In the genomic region with DNA sequence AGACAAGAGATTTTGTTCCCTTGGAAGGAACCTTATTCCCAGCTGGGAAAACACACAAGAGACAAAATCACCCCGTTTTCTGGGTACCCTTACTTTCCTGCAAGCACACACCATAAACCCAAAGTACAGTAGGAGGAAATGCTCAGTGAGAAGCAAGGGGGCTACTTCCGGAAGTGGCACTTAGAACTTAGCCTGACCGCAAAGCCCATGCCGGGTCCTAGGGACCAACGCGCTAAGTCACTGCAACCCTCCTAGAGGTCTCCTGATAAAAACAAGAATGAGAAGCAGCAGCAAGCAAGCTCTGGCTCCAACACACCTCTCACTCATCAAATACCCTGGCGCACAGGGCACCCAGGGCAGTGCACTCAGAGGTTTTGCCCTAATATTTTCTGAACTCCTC, we compare ENCODE assay signal across 19 mouse cellular contexts. TPM values are rescaled to one million over a fixed set of nuclear protein-coding genes. Genes with fewer than 3 reads are reported as not detected.
DNase-seq lines count a peak whose midpoint lies in the region; ATAC-seq lines count a peak whose summit lies in the region.
"Had no signal": no experiment of that assay in that cellular context is flagged by ENCODE, and none has a peak within 500 bp of the region (broad histone marks: within the 10 kb centered on the region; RNA-seq: fewer than 3 reads in every experiment).

No protein-coding gene starts in this region.

- H3K4me2 ChIP-seq in heart, embryonic 15.5 days: 0 out of 2 replicates have a peak overlapping the region, but pooled peaks have one; percentile 10
- H3K4me2 ChIP-seq: embryonic facial prominence, embryonic 15.5 days; forebrain, embryonic 13.5 days; lung, embryonic 14.5 days had no signal

- no peak overlapping the region for H3K27ac ChIP-seq in heart, embryonic 15.5 days
- H3K27ac ChIP-seq in macrophage: peak overlapping the region; percentile 33
- H3K27ac ChIP-seq: embryonic facial prominence, embryonic 15.5 days; forebrain, embryonic 13.5 days had no signal

- H3K4me3 ChIP-seq in heart, embryonic 15.5 days: no peak overlapping the region
- no peak overlapping the region for H3K4me3 ChIP-seq in macrophage (ENCODE audit: inconsistent target)
- H3K4me3 ChIP-seq: embryonic facial prominence, embryonic 15.5 days; forebrain, embryonic 13.5 days had no signal

- H3K36me3 ChIP-seq in heart, embryonic 15.5 days: peaks cover 32% of the 10 kb centered on the region
- peaks cover 6% of the 10 kb centered on the region; the same call in 1 of the 2 replicates for H3K36me3 ChIP-seq in macrophage (ENCODE audit: inconsistent target)

- H3K4me1 ChIP-seq in heart, embryonic 15.5 days (replicated peaks): peaks cover 25% of the 10 kb centered on the region

- no peak for DNase-seq in heart, postnatal 4 days
- peak; percentile 14 to 19 for DNase-seq in B cell, adult 2 months
- DNase-seq in liver: peak; percentile 33
- no peak for DNase-seq in embryo, embryonic 10.5 days (ENCODE audit: low spot score)
- DNase-seq in adrenal gland, adult 2 months: no peak
- DNase-seq in urinary bladder, postnatal 25 days (ENCODE audit: low spot score): no peak
- DNase-seq: cerebellum, adult 18-20 months; heart, postnatal 14 days; kidney, postnatal 10 days; lung, embryonic 14.5 days had no signal

- H3K79me2 ChIP-seq in macrophage (ENCODE audit: inconsistent target): peaks cover 62% of the 10 kb centered on the region

- ATAC-seq in heart, embryonic 15.5 days (replicated peaks; ENCODE audit: insufficient number of reproducible peaks, insufficient read depth, low FRiP score, low read depth): no peak
- ATAC-seq: forebrain, embryonic 13.5 days; Patski had no signal

- no peaks in the 10 kb centered on the region for H3K27me3 ChIP-seq in heart, embryonic 15.5 days
- H3K27me3 ChIP-seq: embryonic facial prominence, embryonic 15.5 days; forebrain, embryonic 13.5 days; Patski had no signal

- WGBS in heart, embryonic 15.5 days: 72% methylated on average over 7 of the region's 7 CpGs
- 3% methylated on average over 7 of the region's 7 CpGs for WGBS in macrophage (ENCODE audit: missing documents)

- H3K9ac ChIP-seq in heart, embryonic 15.5 days: no peak overlapping the region
- H3K9ac ChIP-seq: embryonic facial prominence, embryonic 15.5 days; lung, embryonic 14.5 days had no signal

- no peaks in the 10 kb centered on the region for H3K9me3 ChIP-seq in heart, embryonic 15.5 days (replicated peaks)
- H3K9me3 ChIP-seq: embryonic facial prominence, embryonic 15.5 days; forebrain, embryonic 13.5 days had no signal

RNA-seq across cellular contexts. Expression of gene Psmd13, which starts 2.4 kb away (rescaled TPM):
- polyA plus RNA-seq in heart, embryonic 15.5 days (2015; fragmentation: Nextera tagmentation; extraction: Ambion mirVana): 154 and 179 TPM in 2 replicates
- 100 to 1,000 TPM; 119 to 120 TPM for total RNA-seq in heart, postnatal 4 days (2021)
- total RNA-seq in macrophage (2018; cell fraction: chromatin; rRNA removed): 100 to 1,000 TPM in 10 of 26 experiments, 10 to 100 TPM in 16; 28.9 to 116 (median 90.9) TPM
- total RNA-seq in macrophage (2018; cell fraction: cytosol; rRNA removed): 100 to 1,000 TPM in 5 of 26 experiments, 10 to 100 TPM in 21; 63.6 to 113 (median 82.2) TPM
- total RNA-seq in macrophage (2018; cell fraction: nucleus; rRNA removed): 100 to 1,000 TPM in 3 of 26 experiments, 10 to 100 TPM in 23; 38.2 to 110 (median 77.6) TPM
- 77.6 to 104 TPM (median 78.6 TPM) in 3 replicates for polyA plus RNA-seq in macrophage (2018)
- 100 to 1,000 TPM; 104 to 122 TPM for total RNA-seq in adrenal gland, adult 2 months (2021)
- 37.4 and 46.4 TPM in 2 replicates for polyA plus RNA-seq in adrenal gland, adult 2 months (2012; rRNA removed)

RNA-seq across cellular contexts. Expression of gene Sirt3, which starts 2.8 kb away (rescaled TPM):
- polyA plus RNA-seq in heart, embryonic 15.5 days (2015; fragmentation: Nextera tagmentation; extraction: Ambion mirVana): 54.1 and 55.8 TPM in 2 replicates
- 10 to 100 TPM; 45.1 to 49.1 TPM for total RNA-seq in heart, postnatal 4 days (2021)
- 10 to 100 TPM in 21 of 26 experiments, 1 to 10 TPM in 5; 4.8 to 63.7 (median 24.2) TPM for total RNA-seq in macrophage (2018; cell fraction: chromatin; rRNA removed)
- 10 to 100 TPM in 2 of 26 experiments, 1 to 10 TPM in 24; 4.3 to 12.6 (median 7.9) TPM for total RNA-seq in macrophage (2018; cell fraction: cytosol; rRNA removed)
- 10 to 100 TPM in 18 of 26 experiments, 1 to 10 TPM in 8; 1.8 to 43.3 (median 15.4) TPM for total RNA-seq in macrophage (2018; cell fraction: nucleus; rRNA removed)
- 4.8 to 16.9 TPM (median 7.6 TPM) in 3 replicates for polyA plus RNA-seq in macrophage (2018)
- total RNA-seq in adrenal gland, adult 2 months (2021): 10 to 100 TPM; 28.3 to 35.6 TPM
- 41.2 and 47.4 TPM in 2 replicates for polyA plus RNA-seq in adrenal gland, adult 2 months (2012; rRNA removed)

RNA-seq across cellular contexts. Expression of gene Cox8b, which starts 20.9 kb away (rescaled TPM):
- 309 and 515 TPM in 2 replicates for polyA plus RNA-seq in heart, embryonic 15.5 days (2015; fragmentation: Nextera tagmentation; extraction: Ambion mirVana)
- 1,000 to 10,000 TPM; 1,034 to 1,156 TPM for total RNA-seq in heart, postnatal 4 days (2021)
- not detected for total RNA-seq in macrophage (2018; cell fraction: chromatin; rRNA removed)
- total RNA-seq in macrophage (2018; cell fraction: cytosol; rRNA removed): not detected
- not detected for total RNA-seq in macrophage (2018; cell fraction: nucleus; rRNA removed)
- not detected in 3 replicates for polyA plus RNA-seq in macrophage (2018)
- 1,000 to 10,000 TPM; 1,499 to 1,761 TPM for total RNA-seq in adrenal gland, adult 2 months (2021)
- 454 and 875 TPM in 2 replicates for polyA plus RNA-seq in adrenal gland, adult 2 months (2012; rRNA removed)
- total RNA-seq: left cerebral cortex, postnatal 36 days; monocyte, adult 5-6 weeks had no signal
- polyA plus RNA-seq: brain, embryonic 14.5 days; forebrain, embryonic 13.5 days; lung, embryonic 14.5 days; neural tube, embryonic 14.5 days; Patski had no signal

RNA-seq across cellular contexts. Expression of gene Bet1l, which starts 22.0 kb away (rescaled TPM):
- 30.2 and 31.9 TPM in 2 replicates for polyA plus RNA-seq in heart, embryonic 15.5 days (2015; fragmentation: Nextera tagmentation; extraction: Ambion mirVana)
- total RNA-seq in heart, postnatal 4 days (2021): 10 to 100 TPM; 13.5 to 15.9 TPM
- total RNA-seq in macrophage (2018; cell fraction: chromatin; rRNA removed): 10 to 100 TPM in 25 of 26 experiments, 1 to 10 TPM in 1; 9.6 to 47.6 (median 33.2) TPM
- total RNA-seq in macrophage (2018; cell fraction: cytosol; rRNA removed): 10 to 100 TPM in 23 of 26 experiments, 1 to 10 TPM in 3; 8.5 to 22.0 (median 15.2) TPM
- total RNA-seq in macrophage (2018; cell fraction: nucleus; rRNA removed): 10 to 100 TPM; 10.3 to 41.1 (median 23.3) TPM
- 8.0 to 19.0 TPM (median 14.4 TPM) in 3 replicates for polyA plus RNA-seq in macrophage (2018)
- total RNA-seq in adrenal gland, adult 2 months (2021): 10 to 100 TPM; 32.0 to 34.7 TPM
- polyA plus RNA-seq in adrenal gland, adult 2 months (2012; rRNA removed): 18.0 and 20.2 TPM in 2 replicates

RNA-seq across cellular contexts. Expression of gene Ric8a, which starts 22.6 kb away (rescaled TPM):
- 36.0 and 47.3 TPM in 2 replicates for polyA plus RNA-seq in heart, embryonic 15.5 days (2015; fragmentation: Nextera tagmentation; extraction: Ambion mirVana)
- 10 to 100 TPM; 25.2 to 32.3 TPM for total RNA-seq in heart, postnatal 4 days (2021)
- total RNA-seq in macrophage (2018; cell fraction: chromatin; rRNA removed): 100 to 1,000 TPM in 17 of 26 experiments, 10 to 100 TPM in 9; 39.0 to 216 (median 118) TPM
- total RNA-seq in macrophage (2018; cell fraction: cytosol; rRNA removed): 10 to 100 TPM; 31.5 to 61.1 (median 40.2) TPM
- 100 to 1,000 TPM in 7 of 26 experiments, 10 to 100 TPM in 19; 43.7 to 186 (median 83.1) TPM for total RNA-seq in macrophage (2018; cell fraction: nucleus; rRNA removed)
- 18.7 to 48.4 TPM (median 41.3 TPM) in 3 replicates for polyA plus RNA-seq in macrophage (2018)
- total RNA-seq in adrenal gland, adult 2 months (2021): 10 to 100 TPM; 60.4 to 66.4 TPM
- 93.7 and 102 TPM in 2 replicates for polyA plus RNA-seq in adrenal gland, adult 2 months (2012; rRNA removed)

Comparison
In these comparisons a context has a peak if more than half of its experiments do, and no peak if none do; other contexts are left out.
1. DNase-seq: peak in B cell, adult 2 months (2 of 2) and liver (single experiment); none in heart, postnatal 4 days (single experiment), embryo, embryonic 10.5 days (single experiment), adrenal gland, adult 2 months (single experiment) and urinary bladder, postnatal 25 days (single experiment).
2. RNA of gene Cox8b, which starts 20.9 kb away (polyA plus RNA-seq): 309 to 515 TPM in heart, embryonic 15.5 days and 454 to 875 TPM in adrenal gland, adult 2 months; not detected in macrophage; every median in the first group is over 100 times any median in the second.